Mouse (Mus musculus) liver, embryonic 14.5 days (tissue): ENCODE measurements at regions not wholly inside any gene's neighbourhood (a gene's known extent, or its start where the extent isn't known, plus 50 kb on each side); places are given as distances from the start of the nearest gene placed in this dataset.

Experiments
- CTCF ChIP-seq: IDR thresholded peaks from 2 replicates; pipeline ENCODE4 v1.5.1; 2016; ENCODE audit warnings: antibody characterized with exemption, low read depth, control low read depth
- EP300 ChIP-seq: IDR thresholded peaks from 2 replicates; pipeline ENCODE4 v1.6.1; 2016; ENCODE audit warnings: antibody characterized with exemption, low read depth

GRCm38 (mm10) chr11:65635307-65635706 is 152.8 kb downstream of the Map2k4 start:
- no peak for TF ChIP-seq CTCF
- no peak for TF ChIP-seq EP300
